Mouse (Mus musculus) stomach, postnatal 0 days (tissue): Measurements from ENCODE around the gene Tnn. TPM values are rescaled to one million over a fixed set of nuclear protein-coding genes. Genes with fewer than 3 reads are reported as not detected.

Source experiments
- ATAC-seq: fragments of 200-750 bp; cut with Nextera tagmentation; 2 replicates; pipeline ENCODE4 v1.8.0; 2017; ENCODE audit not compliant: low FRiP score, low TSS enrichment
- DNase-seq: peaks from one replicate; pipeline ENCODE4 v3.0.0-alpha.2; 2016; ENCODE audit warnings: low spot score
- H3K27ac ChIP-seq: fragments of 300-500 bp; sonication (generic); replicated peaks from 2 replicates; pipeline ENCODE4 v1.5.1; 2014; ENCODE audit warnings: mild to moderate bottlenecking, control low read depth
- H3K27me3 ChIP-seq: fragments of 300-500 bp; sonication (generic); 2 replicates; pipeline ENCODE4 v1.6.1; 2014; ENCODE audit warnings: low read length; ENCODE audit not compliant: control insufficient read depth, insufficient read depth
- H3K36me3 ChIP-seq: fragments of 300-500 bp; sonication (generic); 2 replicates; pipeline ENCODE4 v1.6.1; 2014; ENCODE audit warnings: low read length, mixed read lengths; ENCODE audit not compliant: control insufficient read depth, insufficient read depth
- H3K4me1 ChIP-seq: fragments of 300-500 bp; sonication (generic); replicated peaks from 2 replicates; pipeline ENCODE4 v1.6.1; 2014; ENCODE audit warnings: antibody characterized with exemption; ENCODE audit not compliant: control insufficient read depth, insufficient read depth
- H3K4me2 ChIP-seq: fragments of 300-500 bp; sonication (generic); replicated peaks from 2 replicates; pipeline ENCODE4 v1.6.1; 2014; ENCODE audit warnings: low read depth, mild to moderate bottlenecking, control low read depth, moderate library complexity
- H3K4me3 ChIP-seq: fragments of 300-500 bp; sonication (generic); 2 replicates; pipeline ENCODE4 v1.5.1; 2014; ENCODE audit warnings: low read depth, low read length, control low read depth
- H3K9ac ChIP-seq: fragments of 300-500 bp; sonication (generic); 2 replicates; pipeline ENCODE4 v1.6.1; 2014; ENCODE audit warnings: mild to moderate bottlenecking, low read length, control low read depth, mixed read lengths
- H3K9me3 ChIP-seq: fragments of 300-500 bp; sonication (generic); 2 replicates; pipeline ENCODE4 v1.6.1; 2016; ENCODE audit warnings: low read length; ENCODE audit not compliant: control insufficient read depth
- CTCF ChIP-seq: IDR thresholded peaks from 2 replicates; pipeline ENCODE4 v1.5.1; 2016; ENCODE audit warnings: antibody characterized with exemption, low read depth, mild to moderate bottlenecking, moderate library complexity
- EP300 ChIP-seq: optimal IDR thresholded peaks from 2 replicates; pipeline ENCODE3; 2016; ENCODE audit warnings: antibody characterized with exemption
- WGBS: fragments of 180-500 bp; shearing (Covaris S2); extraction: QIAGEN DNeasy Blood & Tissue Kit; methylation state at CpG from one replicate; pipeline ENCODE4 v1.1.7; 2014; 5-methylcytosine and 5-hydroxymethylcytosine counted together
- polyA plus RNA-seq: library from polyadenylated mRNA; unstranded; fragments of >200 nt; fragmentation: Nextera tagmentation; extraction: Ambion mirVana; gene quantifications from 2 replicates; pipeline ENCODE4 v1.2.1, GENCODE M21; 2015

Tnn gene
- polyA plus RNA-seq, 1 experiment from 2014 or later = 3.7 TPM

- no peak overlapping the region for H3K4me2 ChIP-seq
- WGBS = 54% methylated on average over 3 of the region's 3 CpGs
- TF ChIP-seq CTCF (no peak), EP300 (no peak)
- H3K4me3 ChIP-seq = no peak overlapping the region
- ATAC-seq (0 out of 2 replicates have a peak, but pooled peaks have one; percentile 35), DNase-seq (peak; percentile 21)
- H3K9me3 ChIP-seq = no peaks in the 10 kb centered on the region
- no peak overlapping the region for H3K27ac ChIP-seq
- no peaks in the 10 kb centered on the region for H3K36me3 ChIP-seq
- H3K4me1 ChIP-seq = no peaks in the 10 kb centered on the region
- H3K9ac ChIP-seq = no peak overlapping the region
- H3K27me3 ChIP-seq = no peaks in the 10 kb centered on the region
Measured at GRCm38 (mm10) chr1:160057657-160058056, 95.7 kb downstream of the Tnn start.

- H3K27me3 ChIP-seq = no peaks in the 10 kb centered on the region
- H3K9ac ChIP-seq = no peak overlapping the region
- no peaks in the 10 kb centered on the region for H3K9me3 ChIP-seq
- peak overlapping the region; percentile 45; the same call in 1 of the 2 replicates for H3K27ac ChIP-seq
- H3K36me3 ChIP-seq = no peaks in the 10 kb centered on the region
- TF ChIP-seq EP300 = no peak
- TF ChIP-seq CTCF = no peak
- ATAC-seq (peak; percentile 11; the same call in 1 of the 2 replicates), DNase-seq (no peak)
- no peak overlapping the region for H3K4me3 ChIP-seq
- H3K4me2 ChIP-seq = no peak overlapping the region
- WGBS = 61% methylated on average over 5 of the region's 5 CpGs
- H3K4me1 ChIP-seq = no peaks in the 10 kb centered on the region
Measured at GRCm38 (mm10) chr1:160054366-160055078, 98.9 kb downstream of the Tnn start.

- TF ChIP-seq CTCF = no peak
- no peak for TF ChIP-seq EP300
- H3K36me3 ChIP-seq = no peaks in the 10 kb centered on the region
- ATAC-seq = peak; percentile 68
- no peaks in the 10 kb centered on the region for H3K4me1 ChIP-seq
- no peak overlapping the region for H3K4me3 ChIP-seq
- H3K9me3 ChIP-seq = no peaks in the 10 kb centered on the region
- H3K27ac ChIP-seq = peak overlapping the region; percentile 45; the same call in 1 of the 2 replicates
- H3K9ac ChIP-seq = no peak overlapping the region
- H3K27me3 ChIP-seq = no peaks in the 10 kb centered on the region
- WGBS = 55% methylated on average over 5 of the region's 5 CpGs
- H3K4me2 ChIP-seq = no peak overlapping the region
- DNase-seq = peak; percentile 24
Measured at GRCm38 (mm10) chr1:160053510-160054305, 99.7 kb downstream of the Tnn start.

- Histone ChIP-seq H3K4me2 (no peak overlapping the region), H3K9me3 (no peaks in the 10 kb centered on the region), H3K27me3 (no peaks in the 10 kb centered on the region), H3K4me3 (no peak overlapping the region), H3K9ac (no peak overlapping the region), H3K36me3 (no peaks in the 10 kb centered on the region), H3K4me1 (no peaks in the 10 kb centered on the region; the same call in 1 of the 2 replicates), H3K27ac (no peak overlapping the region)
- DNase-seq (no peak), ATAC-seq (no peak)
- no peak for TF ChIP-seq EP300
- no peak for TF ChIP-seq CTCF
- WGBS = 89% methylated on average over 2 of the region's 2 CpGs
Measured at GRCm38 (mm10) chr1:160052556-160053315, 100.6 kb downstream of the Tnn start.

- WGBS = 86% methylated on average over 6 of the region's 6 CpGs
- no peak for DNase-seq
- H3K27me3 ChIP-seq = no peaks in the 10 kb centered on the region
- no peaks in the 10 kb centered on the region; the same call in 1 of the 2 replicates for H3K4me1 ChIP-seq
- no peaks in the 10 kb centered on the region for H3K36me3 ChIP-seq
- no peak for ATAC-seq
- no peak overlapping the region for H3K4me3 ChIP-seq
- no peak overlapping the region for H3K27ac ChIP-seq
- TF ChIP-seq EP300 = no peak
- no peak for TF ChIP-seq CTCF
- H3K9me3 ChIP-seq = no peaks in the 10 kb centered on the region
- H3K9ac ChIP-seq = no peak overlapping the region
- no peak overlapping the region for H3K4me2 ChIP-seq
Measured at GRCm38 (mm10) chr1:160050898-160051297, 102.5 kb downstream of the Tnn start.
